Mouse (Mus musculus): ENCODE measurements around the gene Zfp628.

DNA sequence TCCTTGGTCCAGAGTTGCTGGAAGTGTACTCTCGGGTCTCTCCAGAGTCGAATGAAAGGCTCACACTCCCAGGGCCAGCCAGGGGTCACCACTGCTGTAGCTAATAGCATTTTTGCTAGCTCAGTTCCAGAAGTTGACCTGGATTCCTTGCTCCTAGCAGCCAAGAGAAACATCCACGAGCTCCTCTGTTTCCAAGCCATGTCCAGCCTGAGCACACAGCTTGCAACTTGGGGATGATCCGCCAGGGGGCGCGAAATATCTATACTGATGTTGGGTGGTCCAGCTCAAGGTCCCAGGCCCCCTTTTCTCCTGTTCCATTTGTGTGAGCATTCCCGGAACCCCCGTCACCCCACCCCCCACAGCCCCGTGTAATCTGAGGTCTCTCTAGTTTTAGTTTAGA lies 3.5 kb upstream of the Zfp628 start:
- peak; percentile 69 for TF ChIP-seq CTCF (IDR thresholded peaks at IDR 0.05; ENCODE audit: low read depth)
- TF ChIP-seq EP300 (optimal IDR thresholded peaks at IDR 0.05): no peak
